Mouse (Mus musculus): Measurements from ENCODE around the gene Acvr2b. TPM values are rescaled to one million over a fixed set of nuclear protein-coding genes. Genes with fewer than 3 reads are reported as not detected.

Gene Acvr2b
- polyA plus RNA-seq, 1 experiment from 2014 or later = 106 TPM

- Histone ChIP-seq H3K27me3 (ENCODE audit: control insufficient read depth, insufficient read depth, low read length) (no peaks in the 10 kb centered on the region), H3K9me3 (ENCODE audit: control insufficient read depth, low read length) (no peaks in the 10 kb centered on the region), H3K4me1 (replicated peaks; ENCODE audit: control insufficient read depth, insufficient read depth, low read length) (no peaks in the 10 kb centered on the region), H3K36me3 (ENCODE audit: control insufficient read depth, insufficient read depth, low read length) (no peaks in the 10 kb centered on the region), H3K4me3 (ENCODE audit: low read depth, low read length) (no peak overlapping the region), H3K4me2 (ENCODE audit: low read depth, low read length, severe bottlenecking) (no peak overlapping the region), H3K27ac (ENCODE audit: low read depth, low read length) (no peak overlapping the region), H3K9ac (ENCODE audit: low read length) (no peak overlapping the region)
- WGBS = 58% methylated on average over 23 of the region's 23 CpGs
- ATAC-seq (replicated peaks; ENCODE audit: low FRiP score) (no peak), DNase-seq (ENCODE audit: low spot score) (no peak)
These were observed 81.8 kb downstream of the Acvr2b start for GRCm38 (mm10) chr9:119483554-119484353.

- no peak for ATAC-seq (replicated peaks; ENCODE audit: low FRiP score)
- 61% methylated on average over 9 of the region's 9 CpGs for WGBS
- no peak overlapping the region for H3K27ac ChIP-seq (ENCODE audit: low read depth, low read length)
These were observed 82.5 kb downstream of the Acvr2b start for GRCm38 (mm10) chr9:119484420-119484819.

More at GRCm38 (mm10) chr9:119484420-119484819, 82.5 kb downstream of the Acvr2b start:
- Histone ChIP-seq H3K4me1 (replicated peaks; ENCODE audit: control insufficient read depth, insufficient read depth, low read length) (no peaks in the 10 kb centered on the region), H3K4me2 (ENCODE audit: low read depth, low read length, severe bottlenecking) (no peak overlapping the region), H3K4me3 (ENCODE audit: low read depth, low read length) (no peak overlapping the region), H3K36me3 (ENCODE audit: control insufficient read depth, insufficient read depth, low read length) (no peaks in the 10 kb centered on the region), H3K9me3 (ENCODE audit: control insufficient read depth, low read length) (no peaks in the 10 kb centered on the region), H3K9ac (ENCODE audit: low read length) (no peak overlapping the region), H3K27me3 (ENCODE audit: control insufficient read depth, insufficient read depth, low read length) (no peaks in the 10 kb centered on the region)
- DNase-seq (ENCODE audit: low spot score) = no peak

Other genes with a start within 250 kb of the Acvr2b start
- gene Acaa1b, start 245.0 kb upstream of the Acvr2b start, polyA plus RNA-seq (2014; fragmentation: Nextera tagmentation; extraction: Ambion mirVana) = 0.84 and 1.2 TPM in 2 replicates
- gene Gm47289, start 243.0 kb upstream of the Acvr2b start, polyA plus RNA-seq (2014; fragmentation: Nextera tagmentation; extraction: Ambion mirVana) = not detected in 2 replicates
- gene Slc22a13, start 193.0 kb upstream of the Acvr2b start, polyA plus RNA-seq (2014; fragmentation: Nextera tagmentation; extraction: Ambion mirVana) = not detected in 2 replicates
- gene Oxsr1, start 79.7 kb upstream of the Acvr2b start, polyA plus RNA-seq (2014; fragmentation: Nextera tagmentation; extraction: Ambion mirVana) = 18.4 and 19.7 TPM in 2 replicates
- gene Acaa1a, start 62.4 kb upstream of the Acvr2b start, polyA plus RNA-seq (2014; fragmentation: Nextera tagmentation; extraction: Ambion mirVana) = 62.6 and 75.6 TPM in 2 replicates
- gene Myd88, start 60.7 kb upstream of the Acvr2b start, polyA plus RNA-seq (2014; fragmentation: Nextera tagmentation; extraction: Ambion mirVana) = 6.8 and 7.5 TPM in 2 replicates
- gene Xylb, start 44.7 kb upstream of the Acvr2b start, polyA plus RNA-seq (2014; fragmentation: Nextera tagmentation; extraction: Ambion mirVana) = 12.5 and 12.7 TPM in 2 replicates
- not detected in 2 replicates for gene Slc22a14, start 36.6 kb upstream of the Acvr2b start, polyA plus RNA-seq (2014; fragmentation: Nextera tagmentation; extraction: Ambion mirVana)
- 44.0 and 47.0 TPM in 2 replicates for gene Exog, start 42.8 kb downstream of the Acvr2b start, polyA plus RNA-seq (2014; fragmentation: Nextera tagmentation; extraction: Ambion mirVana)
- 3.0 and 3.2 TPM in 2 replicates for gene Scn5a, start 176.9 kb downstream of the Acvr2b start, polyA plus RNA-seq (2014; fragmentation: Nextera tagmentation; extraction: Ambion mirVana)